In genomic region chr19:45796061-45796556, GRCm38 (mm10) we compare ENCODE assay signal across 8 mouse cellular contexts. TPM values are rescaled to one million over a fixed set of nuclear protein-coding genes. Genes with fewer than 3 reads are reported as not detected.
A peak's percentile ranks its signal among the peaks of the same experiment; 100 is the strongest.
DNase-seq lines count a peak whose midpoint lies in the region; ATAC-seq and TF ChIP-seq lines count a peak whose summit lies in the region.

No protein-coding gene starts in this region.

- no peaks in the 10 kb centered on the region for H3K36me3 ChIP-seq in midbrain, embryonic 10.5 days
- no peaks in the 10 kb centered on the region for H3K36me3 ChIP-seq in midbrain, postnatal 0 days (ENCODE audit: insufficient read depth, low read length)
- H3K36me3 ChIP-seq in forebrain, embryonic 10.5 days (replicated peaks), result no peaks in the 10 kb centered on the region
- H3K36me3 ChIP-seq in neural tube, embryonic 13.5 days, result no peaks in the 10 kb centered on the region

- no peak overlapping the region for H3K9ac ChIP-seq in midbrain, postnatal 0 days (replicated peaks; ENCODE audit: low read length, poor library complexity, severe bottlenecking)
- H3K9ac ChIP-seq in neural tube, embryonic 13.5 days, result no peak overlapping the region

- 9% methylated on average over 15 of the region's 15 CpGs for WGBS in midbrain, embryonic 10.5 days
- WGBS in midbrain, postnatal 0 days, result 16% methylated on average over 15 of the region's 15 CpGs
- 8% methylated on average over 15 of the region's 15 CpGs for WGBS in forebrain, embryonic 10.5 days
- WGBS in neural tube, embryonic 13.5 days, result 9% methylated on average over 15 of the region's 15 CpGs

- H3K27me3 ChIP-seq in midbrain, embryonic 10.5 days (ENCODE audit: low read depth, poor library complexity, severe bottlenecking), result no peaks in the 10 kb centered on the region; the same call in 1 of the 2 replicates
- H3K27me3 ChIP-seq in midbrain, postnatal 0 days (ENCODE audit: insufficient read depth, low read length), result no peaks in the 10 kb centered on the region
- peaks cover 12% of the 10 kb centered on the region for H3K27me3 ChIP-seq in forebrain, embryonic 10.5 days (ENCODE audit: poor library complexity, severe bottlenecking)
- no peaks in the 10 kb centered on the region for H3K27me3 ChIP-seq in neural tube, embryonic 13.5 days

- no peak overlapping the region for H3K4me2 ChIP-seq in midbrain, postnatal 0 days (ENCODE audit: low read depth, low read length, poor library complexity, severe bottlenecking)
- peak overlapping the region; percentile 40 for H3K4me2 ChIP-seq in neural tube, embryonic 13.5 days

- no peak for DNase-seq in midbrain, embryonic 10.5 days (ENCODE audit: low spot score)
- DNase-seq in midbrain, postnatal 0 days (ENCODE audit: low spot score), result no peak
- peak; percentile 47 for DNase-seq in forebrain, embryonic 10.5 days (ENCODE audit: extremely low spot score, low spot score)
- DNase-seq in liver, result peak; percentile 75
- no peak for DNase-seq in frontal cortex, postnatal 10 days (ENCODE audit: low spot score in 2 of 2)

- peak overlapping the region; percentile 49 for H3K4me3 ChIP-seq in midbrain, embryonic 10.5 days
- H3K4me3 ChIP-seq in midbrain, postnatal 0 days (ENCODE audit: low read depth, low read length), result no peak overlapping the region
- peak overlapping the region; percentile 51 for H3K4me3 ChIP-seq in forebrain, embryonic 10.5 days
- no peak overlapping the region for H3K4me3 ChIP-seq in neural tube, embryonic 13.5 days

- no peak for ATAC-seq in midbrain, postnatal 0 days (ENCODE audit: low FRiP score)
- no peak for ATAC-seq in neural tube, embryonic 13.5 days (ENCODE audit: low read depth)
- ATAC-seq in megakaryocyte progenitor cell, adult 5-6 weeks (replicated peaks; ENCODE audit: poor library complexity), result no peak
- ATAC-seq in frontal cortex, adult (ENCODE audit: low TSS enrichment), result no peak

- peaks cover 11% of the 10 kb centered on the region for H3K4me1 ChIP-seq in midbrain, embryonic 10.5 days
- no peaks in the 10 kb centered on the region for H3K4me1 ChIP-seq in midbrain, postnatal 0 days (ENCODE audit: insufficient read depth, low read length)
- peaks cover 17% of the 10 kb centered on the region for H3K4me1 ChIP-seq in forebrain, embryonic 10.5 days
- H3K4me1 ChIP-seq in neural tube, embryonic 13.5 days (replicated peaks), result peaks cover 11% of the 10 kb centered on the region; the same call in 1 of the 2 replicates

- TF ChIP-seq CTCF in midbrain, postnatal 0 days (IDR thresholded peaks at IDR 0.05), result no peak

- 0 out of 2 replicates have a peak overlapping the region, but pooled peaks have one; percentile 15 for H3K27ac ChIP-seq in midbrain, embryonic 10.5 days (replicated peaks)
- H3K27ac ChIP-seq in midbrain, postnatal 0 days (ENCODE audit: low read depth, low read length), result no peak overlapping the region
- peak overlapping the region; percentile 66 for H3K27ac ChIP-seq in forebrain, embryonic 10.5 days
- no peak overlapping the region for H3K27ac ChIP-seq in neural tube, embryonic 13.5 days (replicated peaks)

- H3K9me3 ChIP-seq in midbrain, embryonic 10.5 days (replicated peaks), result no peaks in the 10 kb centered on the region
- H3K9me3 ChIP-seq in midbrain, postnatal 0 days (ENCODE audit: low read length), result no peaks in the 10 kb centered on the region
- no peaks in the 10 kb centered on the region for H3K9me3 ChIP-seq in forebrain, embryonic 10.5 days
- H3K9me3 ChIP-seq in neural tube, embryonic 13.5 days, result no peaks in the 10 kb centered on the region

RNA-seq across cellular contexts. Expression of gene Mgea5, which starts 12.5 kb away (rescaled TPM):
- 60.8 and 67.5 TPM in 2 replicates for polyA plus RNA-seq in midbrain, embryonic 10.5 days (2016; fragmentation: Nextera tagmentation; extraction: Ambion mirVana)
- total RNA-seq in midbrain, postnatal 0 days (2014; rRNA removed), result 145 and 210 TPM in 2 replicates
- polyA plus RNA-seq in midbrain, postnatal 0 days (2015; fragmentation: Nextera tagmentation; extraction: Ambion mirVana), result 55.9 and 78.2 TPM in 2 replicates
- polyA plus RNA-seq in forebrain, embryonic 10.5 days (2016; fragmentation: Nextera tagmentation; extraction: Ambion mirVana), result 59.2 and 63.9 TPM in 2 replicates
- 79.4 and 81.4 TPM in 2 replicates for polyA plus RNA-seq in neural tube, embryonic 13.5 days (2015; fragmentation: Nextera tagmentation; extraction: Ambion mirVana)
- 65.4 and 66.0 TPM in 2 replicates for total RNA-seq in megakaryocyte progenitor cell, adult 5-6 weeks (2015)
- 109 and 124 TPM in 2 replicates for total RNA-seq in megakaryocyte progenitor cell, adult 5-6 weeks (2017)

RNA-seq across cellular contexts. Expression of gene Kcnip2, which starts 19.8 kb away (rescaled TPM):
- 0.53 and 0.89 TPM in 2 replicates for polyA plus RNA-seq in midbrain, embryonic 10.5 days (2016; fragmentation: Nextera tagmentation; extraction: Ambion mirVana)
- 13.7 and 21.2 TPM in 2 replicates for total RNA-seq in midbrain, postnatal 0 days (2014; rRNA removed)
- 12.0 and 14.2 TPM in 2 replicates for polyA plus RNA-seq in midbrain, postnatal 0 days (2015; fragmentation: Nextera tagmentation; extraction: Ambion mirVana)
- 0.71 and 0.86 TPM in 2 replicates for polyA plus RNA-seq in forebrain, embryonic 10.5 days (2016; fragmentation: Nextera tagmentation; extraction: Ambion mirVana)
- polyA plus RNA-seq in neural tube, embryonic 13.5 days (2015; fragmentation: Nextera tagmentation; extraction: Ambion mirVana), result 8.3 and 8.4 TPM in 2 replicates
- 1.5 TPM in 1 of 2 replicates, not detected in the other for total RNA-seq in megakaryocyte progenitor cell, adult 5-6 weeks (2015)
- 0.07 TPM in 1 of 2 replicates, not detected in the other for total RNA-seq in megakaryocyte progenitor cell, adult 5-6 weeks (2017)

RNA-seq across cellular contexts. Expression of gene Npm3, which starts 46.7 kb away (rescaled TPM):
- polyA plus RNA-seq in midbrain, embryonic 10.5 days (2016; fragmentation: Nextera tagmentation; extraction: Ambion mirVana), result 7.5 and 9.4 TPM in 2 replicates
- total RNA-seq in midbrain, postnatal 0 days (2014; rRNA removed), result 26.1 and 40.2 TPM in 2 replicates
- polyA plus RNA-seq in midbrain, postnatal 0 days (2015; fragmentation: Nextera tagmentation; extraction: Ambion mirVana), result 5.6 and 6.5 TPM in 2 replicates
- 10.7 and 16.1 TPM in 2 replicates for polyA plus RNA-seq in forebrain, embryonic 10.5 days (2016; fragmentation: Nextera tagmentation; extraction: Ambion mirVana)
- 6.4 and 6.7 TPM in 2 replicates for polyA plus RNA-seq in neural tube, embryonic 13.5 days (2015; fragmentation: Nextera tagmentation; extraction: Ambion mirVana)
- 105 and 126 TPM in 2 replicates for total RNA-seq in megakaryocyte progenitor cell, adult 5-6 weeks (2015)
- 115 and 121 TPM in 2 replicates for total RNA-seq in megakaryocyte progenitor cell, adult 5-6 weeks (2017)

RNA-seq across cellular contexts. Expression of gene Fgf8, which starts 53.4 kb away (rescaled TPM):
- polyA plus RNA-seq in midbrain, embryonic 10.5 days (2016; fragmentation: Nextera tagmentation; extraction: Ambion mirVana), result 25.5 and 28.8 TPM in 2 replicates
- total RNA-seq in midbrain, postnatal 0 days (2014; rRNA removed), result 1.3 TPM in 1 of 2 replicates, not detected in the other
- polyA plus RNA-seq in midbrain, postnatal 0 days (2015; fragmentation: Nextera tagmentation; extraction: Ambion mirVana), result not detected in 2 replicates
- 30.6 and 35.3 TPM in 2 replicates for polyA plus RNA-seq in forebrain, embryonic 10.5 days (2016; fragmentation: Nextera tagmentation; extraction: Ambion mirVana)
- not detected in 2 replicates for polyA plus RNA-seq in neural tube, embryonic 13.5 days (2015; fragmentation: Nextera tagmentation; extraction: Ambion mirVana)
- total RNA-seq in megakaryocyte progenitor cell, adult 5-6 weeks (2015), result not detected in 2 replicates
- not detected in 2 replicates for total RNA-seq in megakaryocyte progenitor cell, adult 5-6 weeks (2017)

Comparison
In these comparisons a context has a peak if more than half of its experiments do, and no peak if none do; other contexts are left out.
1. H3K27ac ChIP-seq: peak in midbrain, embryonic 10.5 days (single experiment) and forebrain, embryonic 10.5 days (single experiment); none in midbrain, postnatal 0 days (single experiment) and neural tube, embryonic 13.5 days (single experiment).
2. H3K4me3 ChIP-seq: peak in midbrain, embryonic 10.5 days (single experiment) and forebrain, embryonic 10.5 days (single experiment); none in midbrain, postnatal 0 days (single experiment) and neural tube, embryonic 13.5 days (single experiment).
3. DNase-seq: peak in forebrain, embryonic 10.5 days (single experiment) and liver (single experiment); none in midbrain, embryonic 10.5 days (single experiment), midbrain, postnatal 0 days (single experiment) and frontal cortex, postnatal 10 days (0 of 2).